Mouse (Mus musculus) kidney, embryonic 16.5 days (tissue): ENCODE measurements around the gene 0610040J01Rik. TPM values are rescaled to one million over a fixed set of nuclear protein-coding genes. Genes with fewer than 3 reads are reported as not detected.

ENCODE experiments used
- ATAC-seq: fragments of 200-750 bp; cut with Nextera tagmentation; 2 replicates; pipeline ENCODE4 v1.8.0; 2017; ENCODE audit warnings: moderate TSS enrichment; ENCODE audit not compliant: low FRiP score, low TSS enrichment
- H3K27ac ChIP-seq: fragments of 300-500 bp; sonication (generic); 2 replicates; pipeline ENCODE4 v1.5.1; 2014; ENCODE audit warnings: low read length
- H3K27me3 ChIP-seq: fragments of 300-500 bp; sonication (generic); 2 replicates; pipeline ENCODE4 v1.6.1; 2014; ENCODE audit warnings: low read length, control low read depth, mixed read lengths; ENCODE audit not compliant: insufficient read depth
- H3K36me3 ChIP-seq: fragments of 300-500 bp; sonication (generic); 2 replicates; pipeline ENCODE4 v1.6.1; 2014; ENCODE audit warnings: low read length, control low read depth, mixed read lengths; ENCODE audit not compliant: insufficient read depth
- H3K4me1 ChIP-seq: fragments of 300-500 bp; sonication (generic); 2 replicates; pipeline ENCODE4 v1.6.1; 2014; ENCODE audit warnings: low read length, control low read depth, mixed read lengths; ENCODE audit not compliant: insufficient read depth
- H3K4me2 ChIP-seq: fragments of 300-500 bp; sonication (generic); replicated peaks from 2 replicates; pipeline ENCODE4 v1.6.1; 2014; ENCODE audit warnings: low read depth, low read length
- H3K4me3 ChIP-seq: fragments of 300-500 bp; sonication (generic); 2 replicates; pipeline ENCODE4 v1.5.1; 2014; ENCODE audit warnings: mild to moderate bottlenecking, low read length
- H3K9ac ChIP-seq: fragments of 300-500 bp; sonication (generic); replicated peaks from 2 replicates; pipeline ENCODE4 v1.6.1; 2014; ENCODE audit warnings: low read length
- H3K9me3 ChIP-seq: fragments of 300-500 bp; sonication (generic); 2 replicates; pipeline ENCODE4 v1.6.1; 2016; ENCODE audit warnings: low read length, control low read depth
- WGBS: fragments of 180-500 bp; shearing (Covaris S2); extraction: QIAGEN DNeasy Blood & Tissue Kit; methylation state at CpG from one replicate; pipeline ENCODE4 v1.1.7; 2014; 5-methylcytosine and 5-hydroxymethylcytosine counted together
- polyA plus RNA-seq: library from polyadenylated mRNA; unstranded; fragments of >200 nt; fragmentation: Nextera tagmentation; extraction: Ambion mirVana; gene quantifications from 2 replicates; pipeline ENCODE4 v1.2.1, GENCODE M21; 2015

The 0610040J01Rik gene
- polyA plus RNA-seq: 63.1 and 66.3 TPM in 2 replicates

DNA sequence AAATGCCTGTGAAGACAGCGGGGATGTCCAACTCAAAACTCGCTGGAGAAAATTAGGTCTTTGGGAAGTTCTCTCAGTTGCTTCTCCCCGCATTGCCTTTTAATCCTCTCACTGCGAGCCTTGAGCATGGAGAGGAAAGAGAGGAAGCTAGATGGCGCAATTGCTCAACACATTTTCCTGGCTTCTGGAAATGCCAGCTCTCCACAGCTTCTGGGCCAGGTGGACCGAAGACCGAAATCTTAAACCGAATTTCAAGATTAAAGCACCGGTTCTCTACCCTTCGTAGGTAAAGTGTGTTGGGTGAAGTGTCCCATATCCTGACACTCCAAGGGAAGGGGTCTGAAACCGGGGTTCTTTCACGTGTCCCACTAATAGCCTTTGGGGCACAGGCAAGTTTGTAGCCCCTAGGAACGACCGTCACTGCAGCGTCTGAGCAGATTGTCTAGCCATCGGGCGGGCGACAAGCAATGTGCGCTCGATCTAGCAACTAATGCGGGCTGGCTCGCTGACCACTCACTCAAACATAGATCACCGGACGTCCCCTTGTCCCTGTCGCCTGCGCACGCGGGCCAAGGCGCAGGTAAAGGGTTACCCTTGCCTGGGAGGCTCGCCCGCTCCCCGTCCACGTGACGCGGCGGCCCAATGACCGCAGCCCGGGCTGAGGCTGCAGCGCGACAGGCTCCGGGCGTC lies at the start of gene 0610040J01Rik:
0610040J01Rik (plus strand) TSS at position 545 of the 690 bp plus-strand sequence.
- 2% methylated on average over 42 of the region's 42 CpGs for WGBS
- Histone ChIP-seq H3K4me1 (no peaks in the 10 kb centered on the region), H3K36me3 (no peaks in the 10 kb centered on the region), H3K27ac (peak within 1 kb of the TSS; percentile 46; the same call in 1 of the 2 replicates), H3K4me3 (peak within 1 kb of the TSS; percentile 61), H3K27me3 (no peaks in the 10 kb centered on the region), H3K9ac (peak within 1 kb of the TSS; percentile 77), H3K4me2 (peak within 1 kb of the TSS; percentile 89), H3K9me3 (peaks cover 4% of the 10 kb centered on the region; the same call in 1 of the 2 replicates)
- ATAC-seq: peak; percentile 94

- H3K27me3 ChIP-seq: no peaks in the 10 kb centered on the region
- no peak overlapping the region for H3K27ac ChIP-seq
- no peak overlapping the region for H3K9ac ChIP-seq
- WGBS: 93% methylated on average over 4 of the region's 4 CpGs
- H3K4me3 ChIP-seq: no peak overlapping the region
- H3K36me3 ChIP-seq: no peaks in the 10 kb centered on the region
- ATAC-seq: no peak
- no peaks in the 10 kb centered on the region for H3K9me3 ChIP-seq
- H3K4me1 ChIP-seq: no peaks in the 10 kb centered on the region
- H3K4me2 ChIP-seq: no peak overlapping the region
Observed at GRCm38 (mm10) chr5:63765886-63766285, 46.3 kb upstream of the 0610040J01Rik start.

- no peak overlapping the region for H3K27ac ChIP-seq
- H3K4me1 ChIP-seq: no peaks in the 10 kb centered on the region
- H3K4me2 ChIP-seq: no peak overlapping the region; the same call in 1 of the 2 replicates
- H3K9ac ChIP-seq: no peak overlapping the region
- WGBS: 41% methylated on average over 6 of the region's 6 CpGs
- no peaks in the 10 kb centered on the region for H3K9me3 ChIP-seq
- ATAC-seq: no peak
- no peak overlapping the region for H3K4me3 ChIP-seq
- H3K27me3 ChIP-seq: no peaks in the 10 kb centered on the region
- no peaks in the 10 kb centered on the region for H3K36me3 ChIP-seq
Observed at GRCm38 (mm10) chr5:63766715-63767114, 45.4 kb upstream of the 0610040J01Rik start.

DNA sequence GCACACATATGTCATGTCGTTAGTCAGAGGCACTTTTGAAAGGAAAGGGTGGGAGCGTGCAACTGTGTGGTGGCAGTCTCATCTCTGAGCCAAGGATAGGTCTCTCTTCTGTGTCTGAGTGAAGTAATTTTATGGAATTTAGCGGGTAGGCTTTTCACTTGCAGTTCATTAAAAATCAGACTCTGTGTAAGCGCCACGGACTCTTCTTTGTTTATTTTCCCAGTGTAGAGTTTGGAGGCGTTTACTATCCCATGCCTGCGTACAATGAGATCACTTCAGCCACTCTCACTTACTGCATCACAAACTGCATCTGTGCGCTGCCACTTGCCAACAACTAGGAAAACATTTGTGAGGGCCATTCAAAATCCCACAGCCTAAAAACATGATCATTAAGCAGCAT lies 44.7 kb upstream of the 0610040J01Rik start:
- H3K27me3 ChIP-seq: no peaks in the 10 kb centered on the region
- no peak overlapping the region for H3K9ac ChIP-seq
- H3K4me1 ChIP-seq: no peaks in the 10 kb centered on the region
- H3K27ac ChIP-seq: no peak overlapping the region
- WGBS: 76% methylated on average over 8 of the region's 8 CpGs
- no peaks in the 10 kb centered on the region for H3K9me3 ChIP-seq
- no peak overlapping the region for H3K4me3 ChIP-seq
- H3K36me3 ChIP-seq: no peaks in the 10 kb centered on the region
- no peak for ATAC-seq
- no peak overlapping the region for H3K4me2 ChIP-seq

DNA sequence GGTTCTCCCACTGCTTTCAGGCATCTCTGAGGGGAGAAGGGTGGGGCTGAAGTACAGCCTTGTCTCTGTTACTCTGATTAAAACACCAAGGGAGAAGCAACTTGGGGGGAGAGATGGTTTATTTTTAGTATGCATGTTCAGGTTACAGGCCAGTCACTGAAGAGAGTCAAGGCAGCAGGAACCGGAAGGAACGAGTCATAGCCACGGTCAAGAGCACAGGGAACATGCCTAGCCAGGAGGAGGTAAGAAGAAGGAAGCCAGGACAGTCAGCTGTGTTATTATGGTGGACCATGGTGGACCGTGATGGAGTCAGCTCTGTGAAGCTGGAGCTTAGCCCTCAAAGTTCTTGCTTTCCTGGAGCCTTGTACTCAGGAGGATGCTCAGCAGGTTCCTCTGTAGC lies 43.9 kb upstream of the 0610040J01Rik start:
- Histone ChIP-seq H3K9ac (no peak overlapping the region), H3K4me3 (no peak overlapping the region), H3K4me1 (no peaks in the 10 kb centered on the region), H3K27me3 (no peaks in the 10 kb centered on the region), H3K27ac (no peak overlapping the region), H3K36me3 (no peaks in the 10 kb centered on the region), H3K4me2 (no peak overlapping the region), H3K9me3 (no peaks in the 10 kb centered on the region)
- no peak for ATAC-seq
- 69% methylated on average over 4 of the region's 4 CpGs for WGBS

DNA sequence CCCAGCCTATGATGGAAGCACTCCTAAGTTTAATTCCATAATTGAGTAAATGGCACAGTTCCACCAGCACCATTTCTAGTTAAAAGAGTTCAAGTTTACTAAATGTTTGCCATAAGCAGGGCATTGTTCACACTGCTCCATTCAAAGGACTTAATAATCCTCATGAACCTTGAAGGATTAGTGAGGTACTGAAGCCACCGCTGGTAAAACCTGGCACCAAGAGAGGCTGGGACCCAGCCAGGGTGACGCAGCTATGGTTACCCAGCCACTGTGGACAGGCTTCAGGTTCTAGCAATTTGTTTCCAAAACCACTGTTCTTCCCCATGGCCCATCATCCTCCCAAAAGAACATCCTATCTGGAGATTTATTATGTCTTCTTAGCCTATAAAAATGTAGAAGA lies 39.2 kb upstream of the 0610040J01Rik start:
- Histone ChIP-seq H3K27me3 (no peaks in the 10 kb centered on the region), H3K4me1 (no peaks in the 10 kb centered on the region), H3K27ac (no peak overlapping the region), H3K36me3 (no peaks in the 10 kb centered on the region), H3K4me2 (no peak overlapping the region), H3K4me3 (no peak overlapping the region), H3K9ac (no peak overlapping the region), H3K9me3 (no peaks in the 10 kb centered on the region)
- WGBS: 91% methylated on average over 2 of the region's 2 CpGs
- ATAC-seq: no peak

DNA sequence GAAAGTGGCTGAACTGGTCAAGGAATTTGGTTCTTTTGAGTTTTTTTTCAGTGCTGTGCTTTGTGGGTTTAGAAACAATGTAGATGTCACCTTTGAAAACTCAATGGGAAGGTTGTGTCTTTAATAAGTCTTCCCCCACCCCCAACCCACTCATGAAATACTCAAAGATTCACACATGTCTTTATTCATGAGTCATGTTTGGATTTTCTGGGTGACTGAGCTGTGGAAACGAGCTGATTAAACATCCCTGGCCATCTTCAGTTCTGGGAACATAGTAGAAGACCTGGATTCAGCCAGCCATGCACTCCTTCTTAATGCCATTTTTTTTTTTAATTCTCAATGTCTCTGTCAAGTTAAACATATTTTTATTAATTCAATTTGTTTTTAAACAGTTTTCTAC lies 38.6 kb upstream of the 0610040J01Rik start:
- no peak overlapping the region for H3K9ac ChIP-seq
- no peak for ATAC-seq

GRCm38 (mm10) chr5:63788156-63788826 lies 23.9 kb upstream of the 0610040J01Rik start:
- H3K27ac ChIP-seq: no peak overlapping the region
- no peaks in the 10 kb centered on the region for H3K4me1 ChIP-seq

More for the DNA sequence above, 38.6 kb upstream of the 0610040J01Rik start:
- WGBS: 54% methylated on average over 1 of the region's 1 CpGs
- no peak overlapping the region for H3K27ac ChIP-seq
- H3K4me2 ChIP-seq: no peak overlapping the region
- no peaks in the 10 kb centered on the region for H3K27me3 ChIP-seq
- H3K4me1 ChIP-seq: no peaks in the 10 kb centered on the region
- no peak overlapping the region for H3K4me3 ChIP-seq
- H3K9me3 ChIP-seq: no peaks in the 10 kb centered on the region
- H3K36me3 ChIP-seq: no peaks in the 10 kb centered on the region

GRCm38 (mm10) chr5:63812509-63812865 lies 324 bp downstream of the 0610040J01Rik start:
- peak overlapping the region; percentile 35; the same call in 1 of the 2 replicates for H3K27ac ChIP-seq
- WGBS: under 1% methylated on average over 26 of the region's 26 CpGs

More at GRCm38 (mm10) chr5:63788156-63788826, 23.9 kb upstream of the 0610040J01Rik start:
- Histone ChIP-seq H3K27me3 (no peaks in the 10 kb centered on the region), H3K36me3 (no peaks in the 10 kb centered on the region), H3K9me3 (no peaks in the 10 kb centered on the region), H3K4me3 (no peak overlapping the region), H3K9ac (no peak overlapping the region), H3K4me2 (no peak overlapping the region)
- WGBS: 87% methylated on average over 10 of the region's 10 CpGs
- no peak for ATAC-seq

GRCm38 (mm10) chr5:63816643-63817042 lies 4.5 kb downstream of the 0610040J01Rik start:
- H3K27ac ChIP-seq: no peak overlapping the region
- peaks cover 29% of the 10 kb centered on the region for H3K4me1 ChIP-seq
- H3K9ac ChIP-seq: no peak overlapping the region
- no peaks in the 10 kb centered on the region for H3K9me3 ChIP-seq
- no peaks in the 10 kb centered on the region for H3K27me3 ChIP-seq
- 68% methylated on average over 7 of the region's 7 CpGs for WGBS
- H3K36me3 ChIP-seq: no peaks in the 10 kb centered on the region
- ATAC-seq: no peak
- no peak overlapping the region for H3K4me2 ChIP-seq
- no peak overlapping the region for H3K4me3 ChIP-seq

More at GRCm38 (mm10) chr5:63812509-63812865, 324 bp downstream of the 0610040J01Rik start:
- H3K9ac ChIP-seq: peak overlapping the region; percentile 77
- H3K9me3 ChIP-seq: no peaks in the 10 kb centered on the region
- no peaks in the 10 kb centered on the region for H3K36me3 ChIP-seq
- ATAC-seq: no peak; the same call in 1 of the 2 replicates
- H3K4me2 ChIP-seq: peak overlapping the region; percentile 89
- H3K4me3 ChIP-seq: peak overlapping the region; percentile 61
- peaks cover 3% of the 10 kb centered on the region for H3K4me1 ChIP-seq
- H3K27me3 ChIP-seq: no peaks in the 10 kb centered on the region
